Mouse (Mus musculus): ENCODE results near the gene Mmel1.

The Mmel1 gene

GRCm38 (mm10) chr4:154864961-154865760, 4.2 kb upstream of the Mmel1 start:
- DNase-seq: no peak

DNA sequence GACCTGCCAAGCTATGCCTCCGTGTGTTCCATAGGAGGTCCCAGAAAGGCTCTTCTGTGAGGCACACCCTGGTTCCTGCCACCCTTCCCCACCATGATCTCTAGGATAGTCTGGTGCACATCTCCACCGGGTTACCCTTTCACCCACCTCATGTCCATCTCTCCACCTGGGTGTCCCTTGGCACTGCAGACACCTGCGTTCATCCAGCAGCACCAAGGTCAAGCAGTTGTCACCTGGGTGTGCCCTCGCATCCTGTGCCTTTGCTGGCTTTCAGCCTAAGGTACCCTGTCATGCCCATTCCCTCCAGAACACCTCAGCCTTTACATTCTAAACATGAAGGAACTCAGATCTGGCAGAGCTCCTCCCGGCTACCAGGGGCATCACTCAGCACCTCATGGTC, 3.0 kb upstream of the Mmel1 start:
- DNase-seq: no peak

DNA sequence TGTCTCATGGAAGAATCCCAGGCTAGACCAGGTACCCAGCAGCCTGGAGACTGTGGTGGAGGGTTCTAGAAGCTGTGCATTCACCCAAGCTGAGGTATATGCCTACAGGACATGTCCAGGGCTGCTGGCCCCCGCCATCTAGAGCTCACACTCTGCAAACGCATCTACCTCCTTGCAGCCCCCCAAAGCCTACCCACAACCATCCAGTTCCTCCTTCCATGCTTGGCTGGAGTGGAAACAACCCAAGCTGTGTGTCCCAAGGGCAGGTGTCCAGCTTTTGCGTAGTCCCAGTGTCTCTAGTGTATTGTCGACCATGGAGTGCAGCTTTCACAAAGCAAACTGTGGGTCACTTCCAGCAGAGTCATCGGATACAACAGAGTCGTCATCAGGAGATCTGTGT, 2.1 kb upstream of the Mmel1 start:
- DNase-seq: no peak

- no peak for DNase-seq
Observed at GRCm38 (mm10) chr4:154870721-154871120, 1.3 kb downstream of the Mmel1 start.

GRCm38 (mm10) chr4:154871757-154872251, 2.4 kb downstream of the Mmel1 start:
- no peak for DNase-seq

DNA sequence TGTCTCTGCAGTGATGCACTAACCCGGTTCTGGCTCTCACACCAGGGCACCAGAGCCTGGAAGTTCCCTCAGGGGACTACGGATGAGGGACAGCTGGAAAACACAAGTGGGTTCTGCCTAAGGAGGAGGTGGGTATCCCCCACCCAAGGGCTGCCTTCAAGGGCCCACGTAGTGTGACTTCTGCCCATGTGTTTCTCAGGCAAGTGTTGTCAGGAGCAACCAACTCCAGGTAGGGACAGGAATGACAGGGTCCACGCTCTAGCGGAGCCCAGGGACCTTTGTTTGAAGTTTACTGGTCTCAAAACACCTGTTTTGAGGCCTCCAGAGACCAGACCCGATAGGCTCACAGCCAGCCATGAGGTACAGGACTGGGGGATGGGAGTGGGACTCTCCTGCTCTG, 3.8 kb downstream of the Mmel1 start:
- DNase-seq: no peak

DNA sequence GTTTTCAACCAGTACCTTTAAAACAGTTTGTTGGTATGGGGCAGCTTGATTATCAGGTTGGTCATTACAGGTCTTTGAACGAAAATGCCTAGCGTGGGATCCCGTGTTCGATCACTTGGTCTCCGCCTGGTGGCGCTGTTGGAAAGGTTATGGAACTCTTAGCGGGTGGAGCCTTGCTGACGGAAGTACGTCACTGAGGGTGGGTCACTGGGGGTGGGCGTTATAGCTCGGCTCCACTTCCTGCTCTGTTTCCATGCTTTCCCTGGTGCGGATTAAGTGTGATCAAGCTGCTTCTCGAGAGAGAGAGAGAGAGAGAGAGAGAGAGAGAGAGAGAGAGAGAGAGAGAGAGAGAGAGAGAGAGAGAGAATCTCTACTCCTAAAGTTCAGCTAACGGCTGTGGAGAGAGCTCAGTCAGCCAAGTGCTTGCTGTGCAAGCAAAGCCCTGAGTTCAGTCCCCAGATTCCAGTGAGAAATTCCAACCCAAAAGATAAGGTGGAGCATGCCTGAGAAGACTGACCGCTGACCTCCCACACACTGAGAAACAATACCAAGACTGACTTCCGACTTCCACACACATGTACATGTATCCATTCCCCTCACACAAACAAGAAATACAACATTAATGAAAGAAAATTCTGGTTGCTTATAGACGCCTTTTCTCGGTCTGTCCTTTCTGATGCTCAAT, 8.6 kb downstream of the Mmel1 start:
- DNase-seq: peak; percentile 93

- DNase-seq: no peak
Observed at GRCm38 (mm10) chr4:154880730-154881129, 11.3 kb downstream of the Mmel1 start.

DNA sequence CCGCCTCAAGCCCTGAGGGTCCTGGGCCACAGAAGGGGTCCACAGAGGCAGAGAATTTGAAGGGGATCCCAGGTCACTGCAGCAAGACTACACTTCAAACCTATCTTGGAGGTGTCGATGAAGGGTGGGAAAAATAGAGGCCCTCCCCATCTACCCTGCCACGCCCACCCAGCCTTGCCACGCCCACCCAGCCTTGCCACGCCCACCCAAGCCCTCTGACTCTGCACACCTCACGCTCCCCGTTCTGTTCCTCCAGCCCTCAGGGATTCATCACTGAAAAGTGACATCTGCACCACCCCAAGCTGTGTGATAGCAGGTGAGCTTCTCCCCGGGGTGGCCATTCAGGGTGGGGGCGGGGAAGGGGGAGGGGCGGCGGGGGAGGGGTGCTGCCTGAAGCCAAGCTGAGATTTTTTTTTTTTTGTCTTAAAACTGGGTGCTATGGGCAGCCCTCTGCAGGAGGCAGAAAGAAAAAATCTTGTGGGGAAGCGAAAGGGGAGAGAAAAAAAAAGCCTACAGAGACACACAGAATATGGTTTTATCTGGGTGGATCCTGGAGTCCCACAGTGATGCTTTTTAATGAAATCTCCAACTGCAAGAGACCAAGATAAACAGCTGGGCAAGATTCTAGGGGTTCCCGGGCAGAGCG, 12.8 kb downstream of the Mmel1 start:
- no peak for DNase-seq

GRCm38 (mm10) chr4:154885416-154885815, 16.0 kb downstream of the Mmel1 start:
- DNase-seq: no peak

GRCm38 (mm10) chr4:154886876-154887592, 17.6 kb downstream of the Mmel1 start:
- DNase-seq: no peak

DNA sequence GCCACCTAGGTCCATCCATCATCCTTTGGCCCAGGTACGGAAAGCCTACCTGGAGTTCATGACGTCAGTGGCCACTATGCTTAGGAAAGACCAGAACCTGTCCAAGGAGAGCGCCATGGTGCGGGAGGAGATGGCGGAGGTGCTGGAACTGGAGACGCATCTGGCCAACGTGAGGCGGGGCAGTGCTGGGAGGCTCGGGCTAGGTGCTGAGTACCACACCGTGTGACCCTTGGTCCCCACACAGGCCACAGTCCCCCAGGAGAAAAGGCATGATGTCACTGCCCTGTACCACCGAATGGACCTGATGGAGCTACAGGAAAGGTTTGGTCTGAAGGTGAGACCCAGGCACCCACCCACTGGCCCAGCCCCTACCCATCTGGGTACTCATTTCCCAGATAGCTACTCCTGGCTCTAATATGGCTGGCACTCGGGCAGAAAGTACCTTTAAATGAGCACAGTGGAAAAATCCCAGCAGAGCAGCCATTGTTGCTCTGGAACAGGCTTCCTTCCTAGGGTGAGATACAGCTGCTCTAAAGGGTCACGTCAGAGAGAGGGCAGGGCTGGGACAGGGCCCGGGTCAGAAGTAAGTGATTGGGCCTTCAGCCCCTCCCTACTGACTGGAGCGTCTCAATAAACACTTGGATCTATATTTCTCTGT, 18.3 kb downstream of the Mmel1 start:
- no peak for DNase-seq

GRCm38 (mm10) chr4:154890887-154891286, 21.5 kb downstream of the Mmel1 start:
- DNase-seq: peak; percentile 17

- no peak for DNase-seq
Observed at GRCm38 (mm10) chr4:154895549-154895948, 26.2 kb downstream of the Mmel1 start.

- DNase-seq: no peak
Observed at GRCm38 (mm10) chr4:154897676-154898465, 28.5 kb downstream of the Mmel1 start.

DNA sequence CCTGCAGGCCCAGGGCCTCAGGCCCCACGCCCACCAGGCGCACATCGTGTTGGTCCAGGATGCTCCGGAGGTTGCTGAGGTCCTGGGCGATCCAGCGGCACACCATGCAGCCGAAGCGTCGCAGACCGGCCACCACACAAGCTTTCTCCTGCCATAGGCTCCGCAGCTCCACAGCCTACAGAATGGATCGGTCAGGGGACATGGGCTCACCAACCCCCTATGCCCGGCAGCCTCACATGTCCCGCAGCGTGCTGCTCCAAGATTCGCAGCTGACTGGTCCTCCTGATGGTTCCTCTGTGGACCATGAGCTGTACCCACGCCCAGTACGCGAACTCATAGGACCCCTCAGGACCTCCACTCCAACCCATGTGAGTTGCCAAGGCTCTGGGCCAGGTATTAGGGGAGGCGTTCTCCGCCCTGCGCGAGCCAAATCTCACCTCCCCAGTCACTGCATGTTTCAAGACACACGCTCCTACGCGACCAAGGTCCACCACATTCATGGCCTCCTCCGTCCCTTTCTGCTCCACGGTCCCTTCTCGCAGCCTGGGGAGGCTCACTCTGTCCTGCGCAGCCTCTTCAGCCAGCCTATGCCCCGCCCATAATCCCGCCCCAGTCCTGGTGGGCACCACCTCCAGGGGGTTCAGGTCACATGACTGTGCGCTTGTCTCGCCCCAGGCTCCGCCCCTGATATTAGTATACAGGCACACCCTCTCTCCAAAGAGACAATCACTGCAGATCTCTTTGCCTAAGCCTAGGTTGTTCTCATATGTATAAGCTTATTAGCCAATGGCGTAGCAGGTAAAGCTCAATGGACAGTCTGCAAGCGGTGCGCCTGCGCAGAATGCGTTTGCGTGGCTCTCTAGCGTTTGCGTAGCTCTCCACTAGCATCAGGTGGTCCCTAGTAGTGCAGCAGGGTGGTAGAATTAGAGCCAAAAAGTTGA, 29.4 kb downstream of the Mmel1 start, which contains the start of gene Fam213b:
TSS of gene Fam213b (minus strand) at position 630 of the 941 bp plus-strand sequence.
- DNase-seq: peak; percentile 91

- no peak for DNase-seq
Observed at GRCm38 (mm10) chr4:154902371-154902770, 33.0 kb downstream of the Mmel1 start.

DNA sequence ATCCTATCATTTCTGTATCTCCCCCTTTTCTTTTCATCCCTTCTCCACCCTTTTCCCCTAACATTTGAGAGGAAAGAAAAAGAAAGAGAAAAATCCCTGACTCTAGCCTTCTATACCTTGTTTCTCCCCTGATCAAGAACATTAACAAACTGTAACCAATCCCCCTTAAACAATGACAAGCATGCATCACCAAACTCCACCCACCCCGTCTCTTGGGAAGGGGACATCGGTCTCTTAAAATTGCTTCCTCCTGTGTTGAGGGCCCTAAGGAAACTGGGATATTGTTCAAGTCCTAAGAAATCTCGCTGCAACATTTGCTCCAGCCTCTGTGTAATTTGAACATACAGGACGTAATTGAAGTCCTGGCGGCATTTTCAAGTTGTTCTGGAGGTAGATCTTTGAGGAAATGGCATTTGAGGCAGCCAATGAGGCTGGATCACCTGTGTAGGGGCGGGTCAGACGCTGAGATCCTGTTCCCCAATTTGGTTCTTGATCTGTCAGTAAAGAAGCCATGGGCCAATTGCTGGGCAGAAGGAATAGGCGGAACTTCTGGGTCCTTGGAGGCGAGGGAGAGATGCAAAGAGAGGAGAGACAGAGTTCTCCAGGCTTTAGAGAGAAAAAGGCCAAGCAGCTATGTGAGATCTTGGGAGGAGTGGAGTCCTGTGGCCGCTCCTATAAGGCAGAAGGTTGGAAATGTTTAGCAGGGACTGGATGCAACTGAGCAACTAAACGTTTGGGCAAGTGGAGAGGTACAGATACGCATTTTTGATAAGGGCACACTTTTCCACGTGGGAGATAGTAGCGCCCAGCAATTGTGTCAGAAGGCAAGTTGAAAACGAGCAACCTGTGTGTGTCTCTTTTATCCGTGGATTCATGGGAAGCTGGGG, 35.0 kb downstream of the Mmel1 start:
- peak; percentile 94 for DNase-seq

DNA sequence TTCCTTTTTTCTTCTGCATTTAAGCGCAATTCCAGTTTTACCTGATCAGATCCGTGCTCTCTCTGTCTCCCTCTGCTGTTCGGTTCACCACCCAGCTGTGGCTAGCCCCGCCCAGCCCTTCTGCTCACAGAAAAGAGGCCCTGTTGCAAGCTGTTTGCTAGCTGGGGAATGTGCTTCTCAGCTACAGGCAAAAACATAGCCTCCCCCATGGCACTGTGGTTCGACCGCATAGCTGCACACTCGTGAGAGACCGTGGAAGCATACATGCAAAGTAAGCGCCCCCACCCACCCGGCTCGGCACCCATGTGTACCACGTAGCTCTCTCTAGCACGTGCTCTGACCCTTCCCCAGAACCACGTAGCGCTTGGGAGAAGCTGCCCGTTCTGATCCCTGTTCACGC, 38.4 kb downstream of the Mmel1 start:
- peak; percentile 91 for DNase-seq

All from lung, postnatal 36 days (tissue).